Mouse (Mus musculus): ENCODE results near the gene Esam.
A peak's percentile ranks its signal among the peaks of the same experiment; 100 is the strongest.

Gene Esam

GRCm38 (mm10) chr9:37527396-37528224 is at the start of gene Esam:
Esam (plus strand) TSS chr9:37528078.
- DNase-seq: peak; percentile 45

GRCm38 (mm10) chr9:37485146-37485545 is 42.7 kb upstream of the Esam start:
- DNase-seq: no peak

DNA sequence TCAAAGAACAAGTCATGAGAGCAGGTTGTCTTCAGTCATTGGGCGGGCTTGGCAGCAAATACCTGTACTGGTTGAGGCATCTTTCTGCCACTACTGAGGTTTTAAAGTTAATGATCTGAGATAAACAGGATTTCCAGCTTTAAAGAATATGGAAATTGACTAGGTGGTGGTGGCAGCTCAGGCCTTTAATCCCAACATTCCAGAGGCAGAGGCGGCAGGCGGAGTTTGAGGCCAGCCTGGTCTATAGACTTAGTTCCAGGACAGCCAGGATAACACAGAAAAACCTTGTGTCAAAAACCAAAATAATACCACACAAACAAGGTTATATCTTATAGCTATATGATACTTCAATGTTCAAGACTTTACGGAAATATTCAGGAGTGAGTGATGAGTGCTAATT is 39.8 kb upstream of the Esam start:
- no peak for DNase-seq

GRCm38 (mm10) chr9:37488611-37489396 is 39.1 kb upstream of the Esam start, which contains the start of gene Msantd2:
Msantd2 (plus strand) TSS chr9:37489319.
- DNase-seq: peak; percentile 89

GRCm38 (mm10) chr9:37489446-37490120 is 38.3 kb upstream of the Esam start:
- peak; percentile 53 for DNase-seq

GRCm38 (mm10) chr9:37495761-37496160 is 32.1 kb upstream of the Esam start:
- no peak for DNase-seq

GRCm38 (mm10) chr9:37496325-37496724 is 31.6 kb upstream of the Esam start:
- no peak for DNase-seq

DNA sequence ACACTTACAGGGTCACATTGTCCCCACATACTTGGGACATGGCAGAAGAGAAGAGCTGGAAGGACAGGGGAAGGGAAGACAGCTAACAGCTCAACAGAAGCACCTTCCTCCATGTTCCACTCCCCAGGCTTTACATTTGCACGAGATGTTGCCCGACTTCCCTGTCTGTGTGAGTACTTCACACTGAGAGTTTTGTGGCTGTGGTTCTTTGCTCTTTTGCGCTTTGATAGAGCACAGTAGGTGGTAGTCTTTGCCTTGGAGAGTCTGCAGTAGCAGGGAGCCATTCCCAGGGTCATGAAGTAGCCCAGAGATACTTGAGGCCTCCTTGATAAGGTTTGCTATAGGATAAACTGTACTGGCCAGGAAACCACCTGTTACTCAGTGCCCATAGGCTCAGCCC is 27.7 kb upstream of the Esam start:
- DNase-seq: no peak

- DNase-seq: no peak
Measured at GRCm38 (mm10) chr9:37501170-37501569, 26.7 kb upstream of the Esam start.

GRCm38 (mm10) chr9:37504348-37504747 is 23.5 kb upstream of the Esam start:
- DNase-seq: no peak

DNA sequence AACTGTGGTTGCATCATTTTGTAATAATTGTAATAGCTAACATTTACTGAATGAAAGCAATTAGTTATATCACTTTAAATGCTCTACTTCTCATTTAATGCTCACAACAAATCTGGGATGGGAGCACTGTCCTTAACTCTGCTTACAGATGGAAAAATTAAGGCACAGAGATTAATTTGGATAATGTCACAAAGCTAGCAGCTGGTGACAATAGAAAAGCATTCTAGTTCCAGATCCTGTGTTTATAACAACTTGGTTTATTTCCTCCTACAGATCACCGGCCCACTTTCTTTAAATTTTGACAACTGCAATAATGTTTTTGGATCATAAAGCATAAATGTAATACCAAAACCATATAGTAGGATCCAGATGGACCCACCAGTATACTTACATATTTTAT is 21.9 kb upstream of the Esam start:
- DNase-seq: no peak

- no peak for DNase-seq
Measured at GRCm38 (mm10) chr9:37512097-37512496, 15.8 kb upstream of the Esam start.

GRCm38 (mm10) chr9:37514456-37514855 is 13.4 kb upstream of the Esam start:
- no peak for DNase-seq

DNA sequence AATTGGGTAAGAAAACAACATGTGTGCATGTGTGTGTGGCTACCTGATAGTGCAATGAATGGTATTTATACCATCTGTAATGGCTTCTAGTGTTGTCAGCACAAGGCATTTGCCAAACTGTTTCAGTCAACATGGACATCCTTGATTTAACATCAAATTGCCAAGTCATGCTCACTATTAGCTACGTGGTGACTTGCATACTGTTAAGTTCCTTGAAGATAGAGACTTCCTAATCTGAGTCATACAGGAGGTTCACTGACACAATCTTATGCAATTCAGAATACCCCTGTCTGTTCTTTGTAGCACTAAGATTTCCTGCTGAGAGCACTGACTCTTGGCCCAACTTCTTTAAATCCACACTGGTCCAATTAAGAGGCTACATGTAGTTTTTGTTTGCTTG is 10.4 kb upstream of the Esam start:
- no peak for DNase-seq

GRCm38 (mm10) chr9:37518991-37519390 is 8.9 kb upstream of the Esam start:
- peak; percentile 57 for DNase-seq

DNA sequence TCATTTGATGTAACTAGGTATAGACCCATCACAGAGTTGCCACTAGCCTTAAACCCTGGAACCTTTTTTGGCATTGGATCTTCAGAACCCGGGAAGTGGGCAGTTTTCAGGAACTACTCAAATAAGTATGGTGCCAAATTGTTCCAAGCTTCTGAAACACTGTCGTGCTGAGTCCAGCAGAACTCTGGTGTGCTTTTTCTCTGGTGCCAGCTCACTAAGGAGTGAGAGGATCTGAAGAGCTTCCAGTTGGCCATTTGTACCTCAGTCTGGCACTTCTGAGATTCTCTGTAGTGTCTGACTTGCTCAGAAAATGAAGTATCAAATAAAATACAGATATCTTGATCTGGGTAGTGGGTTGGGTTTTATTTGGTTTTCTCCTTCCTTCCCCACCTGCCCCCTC is 7.9 kb upstream of the Esam start:
- DNase-seq: peak; percentile 43

GRCm38 (mm10) chr9:37525461-37525860 is 2.4 kb upstream of the Esam start:
- no peak for DNase-seq

GRCm38 (mm10) chr9:37526443-37527395 is 1.2 kb upstream of the Esam start:
- DNase-seq: no peak

- DNase-seq: no peak
Measured at GRCm38 (mm10) chr9:37528225-37528970, 520 bp downstream of the Esam start.

GRCm38 (mm10) chr9:37530031-37530887 is 2.4 kb downstream of the Esam start:
- DNase-seq: peak; percentile 74
